Mouse (Mus musculus): ENCODE data around the gene Pds5b.

DNA sequence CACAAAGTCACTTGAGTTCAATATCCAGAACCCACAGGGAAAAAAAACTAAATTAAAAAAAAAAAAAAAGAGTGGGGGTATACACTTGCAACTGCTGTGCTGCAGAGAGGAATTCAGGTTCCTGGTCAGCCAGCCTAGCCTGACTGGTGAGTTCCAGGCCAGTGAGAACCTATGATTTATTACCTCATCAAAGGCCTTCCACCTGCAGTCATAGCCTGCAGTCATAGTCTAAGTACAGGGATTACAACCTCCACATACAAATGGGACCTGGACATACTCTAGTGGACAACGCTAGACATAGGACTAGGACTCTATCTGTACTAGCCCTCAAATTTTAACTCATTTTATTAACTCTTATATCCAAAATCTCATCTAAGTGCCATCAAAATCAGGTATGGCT is 44.3 kb upstream of the Pds5b start:
- no peak for TF ChIP-seq CTCF (IDR thresholded peaks at IDR 0.05; ENCODE audit: low read depth, low read length)
- TF ChIP-seq POLR2A (IDR thresholded peaks at IDR 0.05; ENCODE audit: extremely low read depth, insufficient read depth, low read length) = no peak
